Mouse (Mus musculus) layer of hippocampus, postnatal 14 days (tissue): Measurements from ENCODE around the gene Katnal1. TPM values are rescaled to one million over a fixed set of nuclear protein-coding genes. Genes with fewer than 3 reads are reported as not detected.

Experiments
- DNase-seq, 2 experiments: peaks; one replicate each; pipeline ENCODE4 v3.0.0; 2021 to 2022; ENCODE audit warnings: low spot score in 2 of 2, mixed read lengths in 1 of 2
- total RNA-seq, 2 experiments: library from RNA; stranded (reverse); gene quantifications; 2 replicates each; pipeline ENCODE4 v1.2.3; 2021

The Katnal1 gene
- total RNA-seq, 2 experiments from 2014 or later = 51.0 to 52.2 TPM

DNA sequence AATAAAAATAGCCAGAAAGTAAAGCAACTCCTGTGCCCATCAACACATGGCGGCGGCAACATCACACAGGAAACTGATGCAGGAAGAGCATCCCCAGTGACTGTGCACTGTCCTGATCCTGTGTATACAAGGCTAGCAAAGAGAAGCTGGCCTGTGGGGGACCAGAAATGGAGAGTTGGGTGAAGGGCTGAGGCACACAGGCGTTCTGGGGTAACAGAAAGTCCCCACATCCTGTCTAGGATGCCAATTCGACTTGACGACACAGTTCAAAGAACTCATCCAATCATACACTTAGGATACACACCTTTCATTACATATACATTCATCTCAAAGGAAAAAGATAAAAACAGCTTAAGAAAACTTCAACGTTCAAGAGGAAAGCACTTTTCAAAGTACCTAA lies 41.1 kb downstream of the Katnal1 start:
- DNase-seq = no peak

- no peak for DNase-seq
Observed at GRCm38 (mm10) chr5:148885821-148886609, 43.1 kb downstream of the Katnal1 start.

DNA sequence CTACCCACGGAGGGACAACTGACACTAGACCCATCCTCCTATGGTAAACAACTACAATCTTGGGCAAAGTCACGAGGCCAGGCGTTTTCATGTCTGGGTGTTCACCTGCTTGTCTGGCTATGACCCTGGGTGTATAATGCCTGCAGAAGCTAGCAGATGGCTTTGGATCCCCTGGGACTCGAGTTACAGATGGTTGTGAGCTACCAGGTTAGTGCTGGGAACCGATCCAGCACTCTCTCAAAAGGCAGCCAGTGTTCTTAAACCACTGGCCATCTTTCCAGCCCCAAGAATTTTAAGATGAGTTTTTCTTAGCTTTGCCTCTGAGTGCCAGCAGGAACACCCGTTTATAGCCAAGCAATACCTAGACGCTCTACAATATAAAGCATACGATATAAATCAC lies 45.4 kb downstream of the Katnal1 start:
- no peak for DNase-seq

DNA sequence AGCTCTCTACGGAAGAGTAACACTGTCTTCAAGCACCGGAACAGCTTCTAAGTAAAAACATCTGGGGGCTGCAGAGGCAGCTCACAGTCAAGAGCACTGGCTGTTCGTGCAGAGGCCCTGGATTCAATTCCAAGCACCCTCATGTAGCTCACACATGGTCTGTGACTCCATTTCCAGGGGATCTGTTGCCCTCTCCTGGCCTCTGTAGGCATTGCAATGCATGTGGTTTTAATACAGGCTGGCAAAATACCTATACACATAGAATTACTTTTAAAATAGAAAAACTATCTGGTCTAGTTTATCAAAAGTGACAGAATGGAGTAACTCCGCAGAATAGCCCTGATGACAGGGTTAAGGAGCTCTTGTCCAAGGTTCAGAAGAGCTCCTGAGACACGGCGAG lies 49.9 kb downstream of the Katnal1 start:
- DNase-seq = no peak

GRCm38 (mm10) chr5:148873116-148873515 lies 56.0 kb downstream of the Katnal1 start:
- no peak for DNase-seq

- DNase-seq = no peak
Observed at GRCm38 (mm10) chr5:148869583-148869982, 59.5 kb downstream of the Katnal1 start.

GRCm38 (mm10) chr5:148867766-148868165 lies 61.4 kb downstream of the Katnal1 start:
- DNase-seq = no peak

DNA sequence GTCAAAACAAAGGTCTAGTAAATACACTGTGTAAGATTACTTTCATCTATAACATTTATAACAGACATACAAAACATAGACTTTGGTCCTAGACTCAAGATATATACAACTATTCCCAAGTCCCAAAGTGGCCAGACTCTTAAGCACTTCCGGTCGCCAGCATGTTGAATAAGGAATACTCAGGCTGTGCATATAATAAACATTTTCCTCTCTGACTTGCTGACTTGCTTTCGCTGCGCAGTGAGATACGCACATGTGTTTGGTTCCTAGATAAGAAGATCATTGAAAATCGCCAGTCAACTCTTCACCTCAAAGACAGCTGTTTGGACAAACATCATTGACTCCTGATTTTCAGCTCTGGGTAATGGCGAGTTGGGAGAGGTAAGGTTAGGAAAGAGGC lies 61.9 kb downstream of the Katnal1 start:
- DNase-seq = no peak

GRCm38 (mm10) chr5:148866571-148866970 lies 62.5 kb downstream of the Katnal1 start:
- DNase-seq = no peak

- DNase-seq = no peak
Observed at GRCm38 (mm10) chr5:148863409-148863808, 65.7 kb downstream of the Katnal1 start.

DNA sequence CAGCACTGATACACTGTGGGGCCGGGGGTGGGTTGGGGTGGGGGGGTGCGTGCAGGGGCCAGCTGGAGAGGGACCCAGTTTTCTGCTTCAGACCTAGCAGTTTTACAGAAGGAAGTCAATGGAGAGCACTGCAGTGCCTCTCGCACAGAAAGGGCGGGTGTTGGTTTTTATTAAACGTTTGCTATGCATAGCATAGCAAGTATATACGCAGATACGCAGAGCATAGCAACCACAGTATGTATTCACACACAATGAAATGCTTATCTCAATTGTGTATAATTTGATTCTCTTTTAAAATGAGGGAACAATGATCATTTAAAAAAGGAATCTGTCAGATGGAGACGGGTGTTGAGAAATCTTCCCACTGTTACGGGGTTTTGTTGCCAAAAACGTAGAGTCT lies 66.3 kb downstream of the Katnal1 start:
- no peak for DNase-seq

GRCm38 (mm10) chr5:148862136-148862535 lies 67.0 kb downstream of the Katnal1 start:
- peak; percentile 15 to 23 for DNase-seq

DNA sequence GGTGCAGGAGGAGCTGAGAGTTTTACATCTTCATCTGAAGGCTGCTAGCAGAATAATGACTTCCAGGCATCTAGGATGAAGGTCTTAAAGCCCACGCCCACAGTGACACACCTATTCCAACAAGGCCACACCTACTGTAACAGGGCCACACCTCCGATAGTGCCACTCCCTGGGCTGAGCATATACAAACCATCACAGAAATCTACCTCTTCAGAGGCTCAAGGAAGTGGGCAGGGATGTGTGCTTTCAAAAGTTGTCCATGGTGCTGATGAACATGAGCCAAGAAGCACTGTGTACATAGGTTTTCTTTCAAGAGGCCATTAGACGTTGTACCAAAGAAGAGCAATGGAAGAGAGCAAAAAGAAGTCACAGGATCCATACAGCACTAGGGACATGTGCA lies 71.6 kb downstream of the Katnal1 start:
- DNase-seq = no peak

GRCm38 (mm10) chr5:148855047-148855446 lies 74.1 kb downstream of the Katnal1 start:
- DNase-seq = no peak

DNA sequence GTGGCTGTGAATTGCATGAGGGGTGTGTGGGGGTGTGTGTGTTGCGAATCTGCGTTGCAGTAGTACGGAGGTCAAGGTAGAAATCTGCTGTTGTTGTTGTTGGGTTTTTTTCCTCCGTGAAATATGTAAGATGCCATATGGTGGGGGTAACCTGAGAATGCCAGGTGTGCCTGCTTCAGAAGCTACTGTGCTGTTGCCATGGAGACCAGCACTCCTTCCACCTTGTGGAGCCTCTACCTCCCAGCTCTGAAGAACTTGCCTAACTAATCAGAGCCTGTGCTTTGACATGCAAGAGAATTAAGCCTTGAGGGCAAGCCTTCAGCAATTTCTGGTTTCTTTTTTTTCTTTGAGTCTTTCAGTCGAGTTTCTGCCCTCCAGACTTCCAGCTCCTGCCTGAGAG lies 75.0 kb downstream of the Katnal1 start:
- no peak for DNase-seq

DNA sequence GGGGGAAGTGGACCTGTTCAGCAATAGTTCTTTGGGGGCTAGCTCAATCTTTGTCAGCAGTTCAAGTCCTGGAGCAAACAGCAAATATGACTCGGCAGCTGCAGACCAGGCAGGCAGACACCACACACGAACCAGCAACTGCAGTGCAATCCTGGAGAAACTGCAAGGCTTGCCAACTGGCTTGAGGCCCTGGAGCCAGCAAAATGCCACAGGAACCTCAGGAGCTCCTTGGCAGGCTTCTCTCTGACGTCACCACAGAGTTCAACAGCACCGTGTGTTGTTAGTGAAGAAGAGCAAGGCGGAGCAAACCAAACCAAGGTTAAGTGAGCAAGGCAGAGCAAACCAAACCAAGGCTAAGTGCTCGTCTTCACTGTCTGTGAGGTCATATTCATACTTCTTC lies 79.6 kb downstream of the Katnal1 start:
- DNase-seq = no peak

GRCm38 (mm10) chr5:148847032-148847431 lies 82.1 kb downstream of the Katnal1 start:
- DNase-seq = no peak

DNA sequence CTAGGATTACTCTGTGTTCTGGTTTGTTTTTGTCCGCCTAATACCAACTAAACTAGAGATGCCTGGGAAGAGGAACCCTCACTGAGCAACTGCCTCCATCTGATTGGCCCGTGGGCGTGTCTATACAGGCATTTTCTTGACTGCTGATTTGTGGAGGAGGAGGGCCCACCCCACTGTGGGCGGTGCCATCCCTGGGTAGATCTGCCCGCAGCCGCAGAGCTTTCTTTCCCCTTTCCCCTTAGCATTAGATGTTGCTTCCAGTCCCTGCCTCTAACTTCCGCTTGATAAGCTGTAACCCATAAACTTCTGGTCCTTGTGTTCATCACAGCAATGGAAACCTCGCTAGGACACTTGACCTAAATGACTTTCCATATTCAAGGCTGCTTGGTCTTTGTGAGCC lies 92.1 kb downstream of the Katnal1 start:
- DNase-seq = no peak

GRCm38 (mm10) chr5:148831596-148832257 lies 97.4 kb downstream of the Katnal1 start:
- peak; percentile 74 to 81 for DNase-seq

- no peak for DNase-seq
Observed at GRCm38 (mm10) chr5:148831141-148831547, 98.0 kb downstream of the Katnal1 start.

DNA sequence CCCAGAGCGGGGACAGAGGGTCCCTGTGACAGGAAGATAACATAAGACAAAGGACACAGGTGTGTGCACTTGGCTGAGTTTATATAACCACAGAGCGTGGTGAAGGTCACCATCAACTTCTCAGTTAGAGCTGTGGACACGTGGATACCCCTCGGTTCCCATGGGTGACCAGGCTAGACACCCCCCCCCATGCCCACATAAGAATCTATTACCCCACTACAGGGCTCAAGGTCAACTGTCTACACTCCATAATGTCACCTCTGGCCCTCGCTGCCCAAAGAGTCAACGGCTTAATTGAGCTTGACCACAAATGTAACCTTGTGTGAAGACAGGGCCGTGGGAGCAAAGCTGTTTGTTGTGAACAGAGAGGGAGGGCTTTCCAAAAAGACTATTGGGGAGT lies 103.4 kb downstream of the Katnal1 start:
- DNase-seq = no peak

- no peak for DNase-seq
Observed at GRCm38 (mm10) chr5:148822772-148823171, 106.3 kb downstream of the Katnal1 start.
